Mouse (Mus musculus) lung, adult 2 months (tissue): Measurements from ENCODE around the gene Lgi4.

ENCODE experiments used
- CTCF ChIP-seq: fragments of 200-500 bp; IDR thresholded peaks from 2 replicates; pipeline ENCODE4 v1.5.1; 2011; ENCODE audit warnings: mild to moderate bottlenecking, low read length, control low read depth; ENCODE audit not compliant: insufficient read depth
- POLR2A ChIP-seq: fragments of 200-500 bp; IDR thresholded peaks from 2 replicates; pipeline ENCODE4 v1.6.1; 2011; ENCODE audit warnings: low read depth, mild to moderate bottlenecking, control low read depth, low read length, borderline replicate concordance; ENCODE audit errors: extremely low read depth

DNA sequence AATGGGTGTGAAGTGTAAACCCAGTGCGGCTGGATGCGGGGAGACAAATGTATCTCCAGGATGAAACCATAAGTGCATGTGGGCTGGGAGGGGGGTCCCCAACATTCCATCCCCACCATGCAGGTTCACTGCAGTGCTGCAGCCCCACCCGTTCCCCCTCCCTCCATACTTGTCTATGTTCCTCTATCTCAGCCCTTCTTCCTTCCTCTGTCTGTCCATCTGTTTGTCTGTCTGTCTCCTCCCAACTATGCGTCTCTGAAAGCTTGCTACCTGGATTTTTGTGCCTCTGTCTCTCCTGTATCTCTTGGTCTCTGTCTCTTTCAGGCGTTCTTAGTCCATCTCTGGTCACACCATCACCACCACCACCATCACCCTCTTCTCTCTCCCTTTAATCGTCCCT is 8.7 kb upstream of the Lgi4 start:
- TF ChIP-seq CTCF (no peak), POLR2A (no peak)
